Mouse (Mus musculus) bone marrow macrophage, adult 2 months (primary cell): Measurements from ENCODE around the gene Diaph3.

ENCODE experiments used
- CTCF ChIP-seq: IDR thresholded peaks from 2 replicates; pipeline ENCODE4 v1.5.1; 2012; ENCODE audit warnings: low read depth, mild to moderate bottlenecking, low read length, moderate library complexity
- POLR2A ChIP-seq: IDR thresholded peaks from 2 replicates; pipeline ENCODE4 v1.6.1; 2012; ENCODE audit warnings: mild to moderate bottlenecking, low read depth, low read length, borderline replicate concordance

DNA sequence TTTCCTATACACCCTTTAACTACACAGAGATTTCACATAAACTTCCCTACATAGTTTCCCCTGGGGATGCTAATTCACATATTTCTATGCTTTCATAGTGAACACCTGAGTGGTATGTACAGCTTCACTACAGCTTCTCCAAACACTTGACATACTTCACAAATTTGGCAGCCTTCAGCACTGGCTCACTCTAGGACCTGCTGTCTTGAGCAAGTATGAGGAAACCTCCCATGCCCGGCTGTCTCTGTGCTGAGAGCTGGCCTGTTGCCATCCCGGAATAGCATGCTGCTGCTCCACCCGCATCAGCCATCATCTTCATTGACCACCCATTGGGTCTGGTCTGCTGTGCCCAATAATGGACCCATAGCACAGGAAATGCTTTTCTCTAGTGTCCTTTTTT lies 121.3 kb downstream of the Diaph3 start:
- no peak for TF ChIP-seq CTCF
- no peak for TF ChIP-seq POLR2A
